Mouse (Mus musculus) liver, postnatal 0 days (tissue): ENCODE measurements around the gene Psip1.

ENCODE experiments used
- CTCF ChIP-seq: sonication (generic); IDR thresholded peaks from 2 replicates; pipeline ENCODE4 v1.5.1; 2016; ENCODE audit warnings: antibody characterized with exemption, low read depth
- EP300 ChIP-seq: IDR thresholded peaks from 2 replicates; pipeline ENCODE4 v1.6.1; 2016; ENCODE audit warnings: antibody characterized with exemption, low read depth, mild to moderate bottlenecking

DNA sequence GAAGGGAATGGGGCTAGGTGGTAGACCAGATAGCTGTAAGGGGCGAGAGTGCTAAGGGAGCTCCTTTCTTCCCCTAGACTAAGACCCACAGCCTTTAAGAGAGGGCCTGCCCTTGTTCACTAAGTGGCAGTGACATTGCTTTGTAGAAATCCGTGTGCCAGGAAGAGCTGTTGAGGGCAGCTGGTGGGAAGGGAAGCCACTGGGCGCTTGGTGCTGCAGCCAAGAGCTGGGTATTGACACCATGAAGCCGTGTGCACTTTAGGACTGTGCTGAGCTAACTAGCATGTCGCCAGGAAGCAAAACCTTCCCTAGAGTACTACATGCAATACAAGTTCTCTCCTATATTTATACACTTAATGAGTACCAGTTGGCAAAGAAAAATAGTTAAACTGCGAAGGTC lies 62.6 kb downstream of the Psip1 start:
- TF ChIP-seq CTCF, result no peak
- TF ChIP-seq EP300, result no peak
